Mouse (Mus musculus) cortical plate, adult 2 months (tissue): ENCODE data around the gene Tppp2.

Experiments
- CTCF ChIP-seq: fragments of 200-500 bp; IDR thresholded peaks from 2 replicates; pipeline ENCODE4 v1.5.1; 2011; ENCODE audit warnings: mild to moderate bottlenecking, control low read depth, low read length; ENCODE audit not compliant: insufficient read depth; ENCODE audit errors: extremely low read depth
- POLR2A ChIP-seq: fragments of 200-500 bp; IDR thresholded peaks from 2 replicates; pipeline ENCODE4 v1.6.1; 2011; ENCODE audit warnings: mild to moderate bottlenecking, low read length, control low read depth; ENCODE audit not compliant: insufficient read depth; ENCODE audit errors: extremely low read depth

- TF ChIP-seq CTCF (no peak), POLR2A (no peak)
Observed at GRCm38 (mm10) chr14:51918125-51918524, at the start of gene Tppp2.
